Mouse (Mus musculus): ENCODE results near the gene Acot9. TPM values are rescaled to one million over a fixed set of nuclear protein-coding genes. Genes with fewer than 3 reads are reported as not detected.

Acot9 gene
- 35.2 TPM for polyA plus RNA-seq (2015; fragmentation: Illumina TruSeq; extraction: RNeasy Lipid Tissue Mini Kit (QIAGEN cat#74804); ENCODE audit: low read depth, low replicate concordance)

DNA sequence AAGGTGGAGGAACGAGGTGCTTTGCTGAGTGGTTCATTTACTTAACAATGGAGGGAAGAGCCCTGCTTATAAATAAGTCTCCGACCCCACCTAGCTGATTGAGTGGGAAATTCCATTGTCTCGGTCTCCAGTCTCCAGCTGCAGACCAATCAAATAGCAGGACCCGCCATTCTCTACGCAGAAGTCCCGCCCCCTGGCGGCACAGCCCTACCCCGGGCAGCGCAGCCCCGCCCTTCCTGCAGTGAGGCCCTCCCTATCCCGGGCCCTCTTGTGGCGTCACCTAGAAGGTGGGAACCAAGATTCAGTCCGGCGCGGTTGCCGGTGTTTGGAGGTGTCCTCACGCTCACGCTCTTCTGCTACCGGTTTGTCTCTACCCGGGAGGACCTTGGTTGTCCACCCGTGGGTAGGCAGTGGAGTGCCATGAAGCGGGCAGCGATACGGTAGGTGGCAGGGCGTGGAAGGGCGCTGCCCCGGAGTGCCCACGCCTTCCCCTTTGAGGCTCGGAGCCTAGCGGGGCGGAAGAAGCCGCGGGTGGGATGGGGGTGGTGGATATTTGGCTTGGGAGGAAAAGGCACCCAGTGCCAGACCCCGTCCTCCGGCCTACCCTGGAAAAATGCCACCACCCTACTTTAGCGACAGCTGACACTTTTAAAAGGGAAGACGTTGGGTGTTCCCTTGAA lies at the start of gene Acot9:
TSS of gene Acot9 (plus strand) at position 209 of the 680 bp plus-strand sequence.

DNA sequence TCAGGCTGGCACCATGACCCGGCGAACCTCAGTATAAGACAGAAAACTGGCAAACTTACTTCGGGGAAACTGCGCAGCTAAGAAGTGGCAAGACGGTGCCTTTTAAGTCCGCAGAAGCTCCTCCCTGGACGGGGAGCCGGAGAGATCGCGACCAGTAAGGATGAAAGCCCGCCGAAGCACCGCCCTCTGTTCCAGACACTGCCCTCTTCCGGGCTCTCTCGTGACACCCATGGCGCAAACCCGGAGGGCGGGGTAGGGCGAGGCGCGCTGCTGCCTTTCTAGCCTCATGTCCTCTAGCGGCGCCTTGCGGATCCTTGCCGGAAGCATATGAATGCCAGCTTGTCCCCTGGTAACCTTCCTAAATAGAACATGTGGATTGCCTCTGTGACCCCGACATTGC lies 46.0 kb upstream of the Acot9 start, which contains the start of gene Sat1:
TSS of gene Sat1 (minus strand) at position 179 of the 400 bp plus-strand sequence.

DNA sequence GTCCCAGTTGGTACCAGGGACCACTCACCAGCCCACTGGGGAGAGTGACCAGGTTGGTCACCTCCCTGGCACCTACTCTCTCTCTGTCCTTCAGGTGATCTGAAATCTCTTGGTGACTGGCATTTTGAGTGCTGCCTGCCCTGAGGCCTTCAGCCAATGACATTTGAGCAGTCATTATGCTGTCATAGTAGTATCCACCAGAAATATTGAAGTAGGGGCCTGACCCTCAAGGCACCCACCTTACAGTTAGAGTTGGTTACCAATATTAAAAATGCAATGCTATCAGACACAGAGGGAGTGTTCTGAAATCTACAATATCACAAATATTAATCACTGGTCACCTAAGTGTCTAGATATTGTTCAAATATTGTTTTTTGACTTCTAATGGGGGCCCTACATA lies 78.4 kb downstream of the Acot9 start, which contains the start of gene Prdx4:
TSS of gene Prdx4 (minus strand) at position 101 of the 400 bp plus-strand sequence.

Other genes with a start within 250 kb of the Acot9 start
- gene Magea5, start 199.3 kb upstream of the Acot9 start, polyA plus RNA-seq (2015; fragmentation: Illumina TruSeq; extraction: RNeasy Lipid Tissue Mini Kit (QIAGEN cat#74804); ENCODE audit: low read depth, low replicate concordance): not detected
- gene Magea1, start 172.7 kb upstream of the Acot9 start, polyA plus RNA-seq (2015; fragmentation: Illumina TruSeq; extraction: RNeasy Lipid Tissue Mini Kit (QIAGEN cat#74804); ENCODE audit: low read depth, low replicate concordance): not detected
- gene Magea2, start 168.8 kb upstream of the Acot9 start, polyA plus RNA-seq (2015; fragmentation: Illumina TruSeq; extraction: RNeasy Lipid Tissue Mini Kit (QIAGEN cat#74804); ENCODE audit: low read depth, low replicate concordance): not detected
- not detected for gene Cldn34b2, start 134.0 kb upstream of the Acot9 start, polyA plus RNA-seq (2015; fragmentation: Illumina TruSeq; extraction: RNeasy Lipid Tissue Mini Kit (QIAGEN cat#74804); ENCODE audit: low read depth, low replicate concordance)
- gene Sat1, start 46.0 kb upstream of the Acot9 start, polyA plus RNA-seq (2015; fragmentation: Illumina TruSeq; extraction: RNeasy Lipid Tissue Mini Kit (QIAGEN cat#74804); ENCODE audit: low read depth, low replicate concordance): 134 TPM
- gene Prdx4, start 78.3 kb downstream of the Acot9 start, polyA plus RNA-seq (2015; fragmentation: Illumina TruSeq; extraction: RNeasy Lipid Tissue Mini Kit (QIAGEN cat#74804); ENCODE audit: low read depth, low replicate concordance): 44.5 TPM

All from brain, adult 10 weeks (tissue).